Mouse (Mus musculus) kidney, adult 18-20 months (tissue): ENCODE data around the gene Asprv1.

ENCODE experiments used
- DNase-seq: peaks from one replicate; pipeline ENCODE4 v3.0.0; 2021

Gene Asprv1

GRCm38 (mm10) chr6:86627946-86628345 is at the start of gene Asprv1:
TSS of gene Asprv1 (plus strand) at chr6:86628164.
- no peak for DNase-seq

- peak; percentile 67 for DNase-seq
Observed at GRCm38 (mm10) chr6:86578396-86578795, 49.6 kb upstream of the Asprv1 start.

GRCm38 (mm10) chr6:86579066-86579784 is 48.7 kb upstream of the Asprv1 start:
- no peak for DNase-seq

- no peak for DNase-seq
Observed at GRCm38 (mm10) chr6:86579926-86580325, 48.0 kb upstream of the Asprv1 start.

- no peak for DNase-seq
Observed at GRCm38 (mm10) chr6:86583141-86583540, 44.8 kb upstream of the Asprv1 start.

- DNase-seq: no peak
Observed at GRCm38 (mm10) chr6:86583601-86584215, 44.3 kb upstream of the Asprv1 start.

- DNase-seq: no peak
Observed at GRCm38 (mm10) chr6:86584296-86585015, 43.5 kb upstream of the Asprv1 start.

GRCm38 (mm10) chr6:86585070-86585600 is 42.8 kb upstream of the Asprv1 start:
- DNase-seq: peak; percentile 85

- DNase-seq: no peak
Observed at GRCm38 (mm10) chr6:86586070-86586469, 41.9 kb upstream of the Asprv1 start.

- DNase-seq: no peak
Observed at GRCm38 (mm10) chr6:86588429-86588828, 39.5 kb upstream of the Asprv1 start.

GRCm38 (mm10) chr6:86593146-86593897 is 34.6 kb upstream of the Asprv1 start:
- DNase-seq: no peak

- peak; percentile 80 for DNase-seq
Observed at GRCm38 (mm10) chr6:86594636-86595035, 33.3 kb upstream of the Asprv1 start.

- DNase-seq: peak; percentile 33
Observed at GRCm38 (mm10) chr6:86595865-86596440, 32.0 kb upstream of the Asprv1 start.

GRCm38 (mm10) chr6:86598742-86599193 is 29.2 kb upstream of the Asprv1 start:
- DNase-seq: no peak

GRCm38 (mm10) chr6:86599197-86599596 is 28.8 kb upstream of the Asprv1 start:
- peak; percentile 92 for DNase-seq

- peak; percentile 62 for DNase-seq
Observed at GRCm38 (mm10) chr6:86599951-86600414, 28.0 kb upstream of the Asprv1 start.

- DNase-seq: no peak
Observed at GRCm38 (mm10) chr6:86605260-86605659, 22.7 kb upstream of the Asprv1 start.

- no peak for DNase-seq
Observed at GRCm38 (mm10) chr6:86606289-86606688, 21.7 kb upstream of the Asprv1 start.

GRCm38 (mm10) chr6:86607471-86607870 is 20.5 kb upstream of the Asprv1 start:
- DNase-seq: no peak

GRCm38 (mm10) chr6:86609235-86609634 is 18.7 kb upstream of the Asprv1 start:
- no peak for DNase-seq

- DNase-seq: peak; percentile 76
Observed at GRCm38 (mm10) chr6:86610714-86611113, 17.2 kb upstream of the Asprv1 start.

GRCm38 (mm10) chr6:86615301-86615700 is 12.7 kb upstream of the Asprv1 start:
- DNase-seq: no peak
